Mouse (Mus musculus): ENCODE data around the gene Cc2d1a. TPM values are rescaled to one million over a fixed set of nuclear protein-coding genes. Genes with fewer than 3 reads are reported as not detected.

Gene Cc2d1a
- polyA plus RNA-seq, 1 experiment from 2014 or later, result 17.4 TPM

DNA sequence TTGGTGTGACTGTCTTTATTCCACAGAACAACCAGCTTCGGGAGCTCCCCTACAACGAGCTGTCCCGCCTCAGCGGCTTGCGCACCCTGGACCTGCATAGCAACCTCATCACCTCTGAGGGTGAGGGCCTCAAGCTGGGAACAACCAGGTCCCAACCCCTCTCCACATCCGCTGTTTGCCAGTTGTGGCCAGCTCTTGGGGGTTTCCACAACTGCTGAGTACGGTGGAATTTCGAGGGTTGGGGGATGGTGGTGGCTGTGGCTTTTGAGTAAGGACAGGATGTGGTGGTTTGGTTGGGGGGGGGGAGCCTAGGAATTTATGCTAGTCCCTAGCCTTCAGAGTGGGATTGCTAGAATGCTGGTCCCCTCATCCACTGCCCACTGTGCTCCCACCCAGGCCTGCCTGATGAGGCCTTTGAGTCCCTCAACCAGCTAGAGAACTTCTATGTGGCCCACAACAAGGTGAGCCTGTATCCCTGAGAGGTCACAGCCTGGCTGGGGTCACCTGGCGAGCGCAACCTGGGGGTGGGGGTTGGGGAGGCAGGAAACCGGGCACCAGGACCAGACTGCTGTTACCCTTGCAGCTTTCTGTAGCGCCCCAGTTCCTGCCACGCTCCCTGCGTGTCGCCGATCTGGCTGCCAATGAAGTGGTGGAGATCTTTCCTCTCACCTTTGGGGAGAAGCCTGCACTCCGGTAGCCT, 20.4 kb downstream of the Cc2d1a start:
- Histone ChIP-seq H3K36me3 (ENCODE audit: control insufficient read depth, insufficient read depth, low read length) (peaks cover 11% of the 10 kb centered on the region), H3K4me1 (replicated peaks; ENCODE audit: control insufficient read depth, insufficient read depth, low read length) (no peaks in the 10 kb centered on the region), H3K27me3 (replicated peaks; ENCODE audit: control insufficient read depth, insufficient read depth, low read length) (no peaks in the 10 kb centered on the region), H3K27ac (ENCODE audit: low read depth) (no peak overlapping the region), H3K4me2 (ENCODE audit: low read length) (no peak overlapping the region), H3K9me3 (ENCODE audit: control insufficient read depth, low read length) (no peaks in the 10 kb centered on the region), H3K4me3 (ENCODE audit: low read depth, low read length) (no peak overlapping the region), H3K9ac (ENCODE audit: low read length) (no peak overlapping the region)
- WGBS, result 65% methylated on average over 17 of the region's 17 CpGs
- no peak for DNase-seq (ENCODE audit: low spot score)
- 0 out of 2 replicates have a peak, but pooled peaks have one; percentile 10 for ATAC-seq (replicated peaks; ENCODE audit: low FRiP score, low TSS enrichment, low read depth)

- Histone ChIP-seq H3K27ac (ENCODE audit: low read depth) (no peak overlapping the region), H3K9ac (ENCODE audit: low read length) (no peak overlapping the region), H3K36me3 (ENCODE audit: control insufficient read depth, insufficient read depth, low read length) (0 out of 2 replicates have a peak, but pooled peaks cover 5% of the 10 kb centered on the region), H3K9me3 (ENCODE audit: control insufficient read depth, low read length) (no peaks in the 10 kb centered on the region), H3K27me3 (replicated peaks; ENCODE audit: control insufficient read depth, insufficient read depth, low read length) (no peaks in the 10 kb centered on the region), H3K4me3 (ENCODE audit: low read depth, low read length) (no peak overlapping the region), H3K4me2 (ENCODE audit: low read length) (no peak overlapping the region), H3K4me1 (replicated peaks; ENCODE audit: control insufficient read depth, insufficient read depth, low read length) (no peaks in the 10 kb centered on the region)
- ATAC-seq (replicated peaks; ENCODE audit: low FRiP score, low TSS enrichment, low read depth) (no peak), DNase-seq (ENCODE audit: low spot score) (no peak)
- 66% methylated on average over 2 of the region's 2 CpGs for WGBS
These were observed 21.0 kb downstream of the Cc2d1a start for GRCm38 (mm10) chr8:84126742-84127141.

GRCm38 (mm10) chr8:84125656-84126055, 22.1 kb downstream of the Cc2d1a start, which contains the start of gene Podnl1:
Gene Podnl1, plus strand, starts transcription at chr8:84125989.
- Histone ChIP-seq H3K4me2 (ENCODE audit: low read length) (no peak within 1 kb of the TSS), H3K27me3 (replicated peaks; ENCODE audit: control insufficient read depth, insufficient read depth, low read length) (no peaks in the 10 kb centered on the region), H3K4me3 (ENCODE audit: low read depth, low read length) (no peak within 1 kb of the TSS), H3K9ac (ENCODE audit: low read length) (no peak within 1 kb of the TSS), H3K9me3 (ENCODE audit: control insufficient read depth, low read length) (no peaks in the 10 kb centered on the region), H3K36me3 (ENCODE audit: control insufficient read depth, insufficient read depth, low read length) (no peaks in the 10 kb centered on the region), H3K4me1 (replicated peaks; ENCODE audit: control insufficient read depth, insufficient read depth, low read length) (no peaks in the 10 kb centered on the region), H3K27ac (ENCODE audit: low read depth) (no peak within 1 kb of the TSS)
- ATAC-seq (replicated peaks; ENCODE audit: low FRiP score, low TSS enrichment, low read depth), result 0 out of 2 replicates have a peak, but pooled peaks have one; percentile 48
- DNase-seq (ENCODE audit: low spot score), result no peak
- WGBS, result 38% methylated on average over 9 of the region's 9 CpGs

- no peaks in the 10 kb centered on the region for H3K4me1 ChIP-seq (replicated peaks; ENCODE audit: control insufficient read depth, insufficient read depth, low read length)
- WGBS, result 90% methylated on average over 3 of the region's 3 CpGs
These were observed 25.6 kb downstream of the Cc2d1a start for GRCm38 (mm10) chr8:84122151-84122550.

DNA sequence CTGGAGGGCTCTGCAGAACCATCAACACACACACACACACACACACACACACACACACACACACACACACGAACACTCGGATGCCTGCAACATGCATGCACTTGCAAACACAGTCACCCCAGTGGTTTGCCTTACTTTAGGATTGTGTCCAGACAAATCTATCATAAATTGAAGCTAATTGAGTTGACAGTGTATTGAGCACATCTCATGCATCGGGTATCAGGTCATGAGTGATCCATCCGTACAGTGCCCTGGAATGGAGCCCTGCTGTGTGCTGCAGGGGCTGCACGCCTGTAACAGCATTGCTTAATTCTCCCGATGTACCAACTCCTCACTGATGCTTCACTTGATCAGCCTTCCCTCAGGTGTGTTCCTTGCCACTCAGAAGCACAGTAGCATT, 32.1 kb downstream of the Cc2d1a start:
- Histone ChIP-seq H3K36me3 (ENCODE audit: control insufficient read depth, insufficient read depth, low read length) (no peaks in the 10 kb centered on the region), H3K4me3 (ENCODE audit: low read depth, low read length) (no peak overlapping the region), H3K4me2 (ENCODE audit: low read length) (no peak overlapping the region), H3K9ac (ENCODE audit: low read length) (no peak overlapping the region), H3K27ac (ENCODE audit: low read depth) (no peak overlapping the region), H3K9me3 (ENCODE audit: control insufficient read depth, low read length) (no peaks in the 10 kb centered on the region), H3K4me1 (replicated peaks; ENCODE audit: control insufficient read depth, insufficient read depth, low read length) (no peaks in the 10 kb centered on the region), H3K27me3 (replicated peaks; ENCODE audit: control insufficient read depth, insufficient read depth, low read length) (no peaks in the 10 kb centered on the region)
- DNase-seq (ENCODE audit: low spot score) (no peak), ATAC-seq (replicated peaks; ENCODE audit: low FRiP score, low TSS enrichment, low read depth) (no peak)
- WGBS, result 81% methylated on average over 6 of the region's 6 CpGs

More at GRCm38 (mm10) chr8:84122151-84122550, 25.6 kb downstream of the Cc2d1a start:
- H3K27ac ChIP-seq (ENCODE audit: low read depth), result no peak overlapping the region
- DNase-seq (ENCODE audit: low spot score) (no peak), ATAC-seq (replicated peaks; ENCODE audit: low FRiP score, low TSS enrichment, low read depth) (no peak)
- H3K4me2 ChIP-seq (ENCODE audit: low read length), result no peak overlapping the region
- no peak overlapping the region for H3K4me3 ChIP-seq (ENCODE audit: low read depth, low read length)
- H3K36me3 ChIP-seq (ENCODE audit: control insufficient read depth, insufficient read depth, low read length), result no peaks in the 10 kb centered on the region
- H3K9me3 ChIP-seq (ENCODE audit: control insufficient read depth, low read length), result no peaks in the 10 kb centered on the region
- H3K27me3 ChIP-seq (replicated peaks; ENCODE audit: control insufficient read depth, insufficient read depth, low read length), result no peaks in the 10 kb centered on the region
- no peak overlapping the region for H3K9ac ChIP-seq (ENCODE audit: low read length)

GRCm38 (mm10) chr8:84106216-84107040, 41.3 kb downstream of the Cc2d1a start:
- no peak for ATAC-seq (replicated peaks; ENCODE audit: low FRiP score, low TSS enrichment, low read depth)
- Histone ChIP-seq H3K4me3 (ENCODE audit: low read depth, low read length) (no peak overlapping the region), H3K9me3 (ENCODE audit: control insufficient read depth, low read length) (no peaks in the 10 kb centered on the region), H3K9ac (ENCODE audit: low read length) (no peak overlapping the region), H3K36me3 (ENCODE audit: control insufficient read depth, insufficient read depth, low read length) (peaks cover 12% of the 10 kb centered on the region), H3K4me1 (replicated peaks; ENCODE audit: control insufficient read depth, insufficient read depth, low read length) (peaks cover 15% of the 10 kb centered on the region), H3K27me3 (replicated peaks; ENCODE audit: control insufficient read depth, insufficient read depth, low read length) (no peaks in the 10 kb centered on the region), H3K27ac (ENCODE audit: low read depth) (no peak overlapping the region), H3K4me2 (ENCODE audit: low read length) (no peak overlapping the region)
- DNase-seq (ENCODE audit: low spot score), result no peak
- 90% methylated on average over 6 of the region's 6 CpGs for WGBS

DNA sequence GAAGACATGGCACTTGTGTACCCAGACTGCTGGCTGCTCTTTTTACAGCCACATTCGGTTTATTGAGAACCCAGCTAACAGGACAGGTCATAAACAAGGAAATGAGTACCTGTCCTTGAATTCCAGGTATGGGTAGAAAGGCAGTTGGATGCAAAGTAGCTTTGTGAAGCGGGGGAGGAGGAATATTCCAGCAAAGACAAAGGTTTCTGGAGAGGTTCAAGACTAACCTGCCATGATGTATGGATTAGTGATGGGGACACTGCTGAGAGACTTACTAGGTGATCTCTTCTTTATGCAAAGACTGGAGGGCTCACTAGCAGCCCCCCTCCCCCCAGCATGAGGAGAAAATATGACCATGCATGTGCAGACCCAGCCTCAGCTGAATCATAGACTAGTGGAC, 42.1 kb downstream of the Cc2d1a start:
- Histone ChIP-seq H3K9me3 (ENCODE audit: control insufficient read depth, low read length) (no peaks in the 10 kb centered on the region), H3K27me3 (replicated peaks; ENCODE audit: control insufficient read depth, insufficient read depth, low read length) (no peaks in the 10 kb centered on the region), H3K4me1 (replicated peaks; ENCODE audit: control insufficient read depth, insufficient read depth, low read length) (peaks cover 15% of the 10 kb centered on the region), H3K4me2 (ENCODE audit: low read length) (no peak overlapping the region), H3K9ac (ENCODE audit: low read length) (no peak overlapping the region), H3K36me3 (ENCODE audit: control insufficient read depth, insufficient read depth, low read length) (peaks cover 17% of the 10 kb centered on the region), H3K4me3 (ENCODE audit: low read depth, low read length) (no peak overlapping the region), H3K27ac (ENCODE audit: low read depth) (peak overlapping the region; percentile 45; the same call in 1 of the 2 replicates)
- ATAC-seq (replicated peaks; ENCODE audit: low FRiP score, low TSS enrichment, low read depth) (no peak), DNase-seq (ENCODE audit: low spot score) (no peak)
- 70% methylated on average over 2 of the region's 2 CpGs for WGBS

DNA sequence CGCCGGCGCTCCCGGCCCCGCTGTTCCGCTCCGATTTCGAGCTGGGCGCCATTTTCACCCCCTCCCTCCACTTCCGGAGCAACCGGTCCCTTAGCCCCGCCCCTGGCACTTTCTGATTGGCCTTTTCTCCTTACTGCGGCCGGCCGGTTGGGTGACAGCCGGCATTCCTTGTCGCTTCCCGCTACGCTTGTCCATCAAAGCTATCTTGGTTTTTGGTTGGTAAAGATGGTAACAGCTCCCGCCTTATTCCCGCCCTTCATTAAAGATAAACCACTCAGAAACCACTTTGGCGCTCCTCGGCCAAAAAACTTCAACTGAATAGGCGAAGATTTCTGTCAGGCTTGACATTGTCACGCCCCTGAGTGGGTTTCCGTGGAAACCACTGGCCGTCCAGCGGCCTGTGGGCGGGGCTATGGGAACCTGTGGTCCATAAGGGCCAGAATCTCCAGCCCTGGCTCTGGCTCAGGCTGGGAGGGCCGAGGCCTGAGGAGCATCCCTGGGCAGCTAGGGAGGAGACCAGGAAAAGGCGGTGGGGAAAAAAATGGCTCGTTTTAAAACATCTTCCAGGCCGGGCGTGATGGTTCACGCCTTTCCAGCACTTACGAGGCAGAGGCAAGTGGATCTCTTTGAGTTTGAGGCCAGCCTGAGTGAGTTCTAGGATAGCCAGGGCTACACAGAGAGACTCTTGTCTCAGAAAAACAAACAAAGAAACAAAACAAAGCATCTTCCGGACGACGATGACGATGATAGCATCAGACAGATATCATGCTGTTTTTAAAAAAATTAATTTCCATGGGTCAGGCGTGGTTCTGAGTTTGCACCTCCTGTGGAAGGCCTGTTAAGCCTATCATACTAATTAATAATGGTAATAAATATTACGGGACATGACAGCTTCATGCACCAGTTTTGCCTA, 42.8 kb downstream of the Cc2d1a start, which contains the start of gene Dcaf15:
Gene Dcaf15, minus strand, starts transcription at position 72 of the 913 bp plus-strand sequence.
- 7% methylated on average over 42 of the region's 42 CpGs for WGBS

More for the DNA sequence above, 42.8 kb downstream of the Cc2d1a start, which contains the start of gene Dcaf15:
- ATAC-seq (replicated peaks; ENCODE audit: low FRiP score, low TSS enrichment, low read depth) (peak; percentile 94), DNase-seq (ENCODE audit: low spot score) (peak; percentile 98)
- peaks cover 19% of the 10 kb centered on the region for H3K36me3 ChIP-seq (ENCODE audit: control insufficient read depth, insufficient read depth, low read length)
- H3K9me3 ChIP-seq (ENCODE audit: control insufficient read depth, low read length), result no peaks in the 10 kb centered on the region
- peaks cover 15% of the 10 kb centered on the region for H3K4me1 ChIP-seq (replicated peaks; ENCODE audit: control insufficient read depth, insufficient read depth, low read length)
- peak within 1 kb of the TSS; percentile 79 for H3K4me2 ChIP-seq (ENCODE audit: low read length)
- H3K27ac ChIP-seq (ENCODE audit: low read depth), result peak within 1 kb of the TSS; percentile 81
- H3K9ac ChIP-seq (ENCODE audit: low read length), result peak within 1 kb of the TSS; percentile 74
- H3K4me3 ChIP-seq (ENCODE audit: low read depth, low read length), result peak within 1 kb of the TSS; percentile 61
- H3K27me3 ChIP-seq (replicated peaks; ENCODE audit: control insufficient read depth, insufficient read depth, low read length), result no peaks in the 10 kb centered on the region

Data from intestine, embryonic 14.5 days (tissue).